Mouse (Mus musculus) hindbrain, postnatal 0 days (tissue): ENCODE results near the gene Foxred1. TPM values are rescaled to one million over a fixed set of nuclear protein-coding genes. Genes with fewer than 3 reads are reported as not detected.

Experiments used
- ATAC-seq: fragments of 200-750 bp; cut with Nextera tagmentation; 2 replicates; pipeline ENCODE4 v1.8.0; 2017; ENCODE audit warnings: mild to moderate bottlenecking, moderate TSS enrichment, moderate library complexity
- DNase-seq: peaks from one replicate; pipeline ENCODE4 v3.0.0-alpha.2; 2015; ENCODE audit warnings: low spot score
- H3K27ac ChIP-seq: fragments of 300-500 bp; sonication (generic); 2 replicates; pipeline ENCODE4 v1.5.1; 2014; ENCODE audit warnings: mild to moderate bottlenecking
- H3K27me3 ChIP-seq: fragments of 300-500 bp; sonication (generic); 2 replicates; pipeline ENCODE4 v1.6.1; 2014; ENCODE audit warnings: low read length, mixed read lengths; ENCODE audit not compliant: insufficient read depth
- H3K36me3 ChIP-seq: fragments of 300-500 bp; sonication (generic); 2 replicates; pipeline ENCODE4 v1.6.1; 2014; ENCODE audit warnings: low read length, mixed read lengths; ENCODE audit not compliant: insufficient read depth
- H3K4me1 ChIP-seq: fragments of 300-500 bp; sonication (generic); 2 replicates; pipeline ENCODE4 v1.6.1; 2014; ENCODE audit warnings: antibody characterized with exemption, low read length, mixed read lengths; ENCODE audit not compliant: insufficient read depth
- H3K4me2 ChIP-seq: fragments of 300-500 bp; sonication (generic); 2 replicates; pipeline ENCODE4 v1.6.1; 2014; ENCODE audit warnings: low read depth, mild to moderate bottlenecking, low read length, moderate library complexity, mixed read lengths
- H3K4me3 ChIP-seq: fragments of 300-500 bp; sonication (generic); 2 replicates; pipeline ENCODE4 v1.5.1; 2014; ENCODE audit warnings: low read length
- H3K9ac ChIP-seq: fragments of 300-500 bp; sonication (generic); replicated peaks from 2 replicates; pipeline ENCODE4 v1.6.1; 2014; ENCODE audit warnings: mild to moderate bottlenecking, low read length, moderate library complexity, mixed read lengths
- H3K9me3 ChIP-seq: fragments of 300-500 bp; sonication (generic); 2 replicates; pipeline ENCODE4 v1.6.1; 2016; ENCODE audit warnings: low read length, mixed read lengths
- CTCF ChIP-seq: IDR thresholded peaks from 2 replicates; pipeline ENCODE4 v1.5.1; 2016; ENCODE audit warnings: antibody characterized with exemption, control low read depth, low read depth
- WGBS: fragments of 180-500 bp; shearing (Covaris S2); extraction: QIAGEN DNeasy Blood & Tissue Kit; methylation state at CpG from one replicate; pipeline ENCODE4 v1.1.7; 2014; 5-methylcytosine and 5-hydroxymethylcytosine counted together
- polyA plus RNA-seq: library from polyadenylated mRNA; unstranded; fragments of >200 nt; fragmentation: Nextera tagmentation; extraction: Ambion mirVana; gene quantifications from 2 replicates; pipeline ENCODE4 v1.2.1, GENCODE M21; 2015
- total RNA-seq: library from RNA; depleted of rRNA; stranded (reverse); fragments of >200 nt; gene quantifications from 2 replicates; pipeline ENCODE4 v1.2.3, GENCODE M21; 2014

Gene Foxred1
- total and polyA plus RNA-seq, 2 experiments from 2014 or later, result 31.4 to 47.5 TPM

DNA sequence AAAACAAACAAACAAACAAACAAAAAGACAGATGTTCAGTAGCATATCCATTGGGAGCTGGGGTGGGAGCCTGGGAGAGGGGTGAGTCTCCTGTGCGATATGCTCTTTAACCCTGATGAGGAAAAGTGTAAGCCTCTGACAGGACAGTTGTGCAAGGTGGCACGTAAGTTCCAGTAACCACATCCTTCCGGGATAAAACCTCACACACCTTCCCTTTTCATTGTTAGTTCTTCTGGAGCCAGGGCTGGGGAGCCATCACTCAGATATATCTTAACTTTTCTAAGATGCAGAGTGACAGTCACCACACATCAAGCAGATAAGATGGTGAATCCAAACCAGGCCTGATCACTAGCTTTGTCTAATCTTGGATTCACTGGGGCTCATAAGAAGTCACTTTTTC is 16.8 kb downstream of the Foxred1 start:
- no peak for DNase-seq
- ATAC-seq, result no peak
- TF ChIP-seq CTCF, result no peak
- no peak overlapping the region for H3K4me3 ChIP-seq
- H3K9me3 ChIP-seq, result no peaks in the 10 kb centered on the region
- H3K27me3 ChIP-seq, result no peaks in the 10 kb centered on the region
- H3K9ac ChIP-seq, result no peak overlapping the region
- no peaks in the 10 kb centered on the region for H3K36me3 ChIP-seq
- H3K4me2 ChIP-seq, result no peak overlapping the region
- no peaks in the 10 kb centered on the region; the same call in 1 of the 2 replicates for H3K4me1 ChIP-seq
- H3K27ac ChIP-seq, result no peak overlapping the region
- 99% methylated on average over 3 of the region's 3 CpGs for WGBS

DNA sequence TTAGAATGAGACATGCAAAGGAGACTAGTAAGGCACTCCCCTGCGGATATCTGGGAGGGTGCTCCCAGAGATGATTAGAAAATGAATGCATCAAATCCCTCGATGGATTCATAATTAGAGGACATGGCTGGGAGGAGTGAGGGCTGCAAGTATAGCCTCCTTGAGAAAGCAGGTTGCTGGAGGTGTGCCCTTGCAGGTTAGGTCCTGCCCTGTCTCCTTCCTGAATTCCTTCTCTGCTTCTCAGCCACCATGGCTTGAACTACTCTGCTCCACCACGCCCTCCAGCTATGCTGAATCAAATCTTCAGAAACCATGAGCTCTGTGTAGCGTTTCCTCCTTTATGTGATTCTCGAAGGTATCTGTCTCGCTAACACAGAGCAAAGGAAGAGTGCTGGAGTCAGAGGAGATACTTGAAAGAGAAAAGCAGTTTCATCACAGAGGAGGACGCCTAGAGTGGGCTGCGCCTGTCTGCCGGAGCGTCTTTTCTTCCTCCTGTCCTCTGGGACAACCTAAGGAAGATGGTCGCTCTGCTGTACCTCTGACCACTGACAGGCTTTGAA is 17.8 kb downstream of the Foxred1 start:
- H3K4me1 ChIP-seq, result no peaks in the 10 kb centered on the region; the same call in 1 of the 2 replicates
- WGBS, result 72% methylated on average over 11 of the region's 11 CpGs
- no peak overlapping the region for H3K9ac ChIP-seq
- no peak overlapping the region for H3K4me2 ChIP-seq
- H3K4me3 ChIP-seq, result no peak overlapping the region
- no peaks in the 10 kb centered on the region for H3K36me3 ChIP-seq
- TF ChIP-seq CTCF, result no peak
- H3K9me3 ChIP-seq, result no peaks in the 10 kb centered on the region
- no peaks in the 10 kb centered on the region for H3K27me3 ChIP-seq
- no peak overlapping the region for H3K27ac ChIP-seq
- DNase-seq, result no peak
- no peak for ATAC-seq

DNA sequence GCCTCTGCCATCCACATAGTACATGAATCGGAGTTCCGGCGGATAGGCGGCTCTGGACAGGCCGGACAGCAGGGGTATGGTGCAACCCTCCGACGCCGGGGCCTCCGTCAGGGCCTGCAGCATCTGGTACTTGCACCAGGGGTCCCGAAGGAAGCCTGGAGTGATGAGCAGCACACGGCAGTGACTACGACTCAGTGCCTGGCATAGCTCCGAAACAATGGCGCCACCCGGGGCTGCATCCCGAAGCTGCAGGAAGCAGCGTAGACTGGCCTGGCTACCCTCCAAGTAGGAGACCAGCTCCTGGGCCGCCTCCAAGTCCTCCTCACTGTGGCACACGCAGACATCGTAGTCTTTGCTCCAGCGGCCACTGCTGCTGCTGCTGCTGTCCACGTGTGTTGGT is 22.2 kb downstream of the Foxred1 start:
- no peaks in the 10 kb centered on the region for H3K36me3 ChIP-seq
- no peak overlapping the region for H3K27ac ChIP-seq
- peak; percentile 68 for ATAC-seq
- DNase-seq, result peak; percentile 79
- H3K27me3 ChIP-seq, result no peaks in the 10 kb centered on the region
- H3K4me2 ChIP-seq, result peak overlapping the region; percentile 42
- 36% methylated on average over 22 of the region's 22 CpGs for WGBS
- no peaks in the 10 kb centered on the region; the same call in 1 of the 2 replicates for H3K4me1 ChIP-seq
- no peaks in the 10 kb centered on the region for H3K9me3 ChIP-seq
- peak; percentile 37 for TF ChIP-seq CTCF
- no peak overlapping the region for H3K4me3 ChIP-seq
- no peak overlapping the region for H3K9ac ChIP-seq

DNA sequence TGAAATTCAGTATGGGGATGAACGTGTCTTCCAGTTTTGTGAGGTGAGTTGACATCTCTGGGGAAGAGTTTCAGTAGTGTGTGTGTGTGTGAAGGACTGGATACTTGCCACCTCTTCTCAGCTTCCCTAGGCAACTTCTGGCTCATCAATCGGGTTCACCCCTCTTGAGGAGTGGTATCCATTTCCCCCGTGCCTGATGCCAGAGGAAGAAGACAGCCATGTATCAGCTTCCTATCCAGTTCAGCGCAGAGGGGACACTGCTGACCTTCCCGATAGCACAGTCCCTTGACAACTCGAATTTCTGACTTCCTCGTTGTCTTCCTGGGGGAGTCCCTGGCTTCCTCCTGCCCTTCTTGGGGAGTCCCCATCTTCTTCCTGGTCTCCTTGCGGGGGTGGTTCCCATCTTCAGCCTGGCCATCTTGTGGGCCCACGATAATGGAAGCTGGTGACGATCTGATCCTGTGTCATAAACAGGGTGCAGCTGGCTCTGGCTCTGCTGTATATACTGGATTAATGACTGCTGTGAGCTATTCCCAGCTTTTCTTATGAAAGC is 23.4 kb downstream of the Foxred1 start:
- Histone ChIP-seq H3K27me3 (no peaks in the 10 kb centered on the region), H3K9me3 (no peaks in the 10 kb centered on the region), H3K4me3 (no peak overlapping the region), H3K36me3 (no peaks in the 10 kb centered on the region), H3K4me2 (no peak overlapping the region), H3K9ac (no peak overlapping the region), H3K4me1 (no peaks in the 10 kb centered on the region; the same call in 1 of the 2 replicates), H3K27ac (no peak overlapping the region)
- TF ChIP-seq CTCF, result no peak
- 89% methylated on average over 10 of the region's 10 CpGs for WGBS
- ATAC-seq (no peak), DNase-seq (no peak)

DNA sequence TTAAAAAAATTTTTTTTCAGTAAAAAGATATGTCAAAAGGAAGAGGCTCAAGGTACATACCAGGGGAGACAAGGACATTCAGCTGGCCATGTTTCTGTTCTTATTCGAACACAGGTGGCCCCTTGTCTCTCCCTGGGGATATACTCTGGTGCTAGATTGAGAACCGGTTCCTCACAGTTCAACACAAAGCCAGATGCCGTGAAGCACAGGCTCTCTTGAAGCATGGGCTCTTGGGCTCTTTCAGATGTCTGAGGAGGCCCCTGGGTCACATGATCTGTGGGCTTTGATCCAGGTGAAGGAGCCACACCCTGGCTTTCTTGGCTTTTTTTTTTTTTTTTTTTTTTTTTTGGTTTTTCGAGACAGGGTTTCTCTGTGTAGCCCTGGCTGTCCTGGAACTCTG is 24.4 kb downstream of the Foxred1 start:
- no peak for TF ChIP-seq CTCF
- Histone ChIP-seq H3K9me3 (no peaks in the 10 kb centered on the region), H3K4me3 (no peak overlapping the region), H3K27ac (no peak overlapping the region), H3K4me1 (no peaks in the 10 kb centered on the region; the same call in 1 of the 2 replicates), H3K36me3 (no peaks in the 10 kb centered on the region), H3K27me3 (no peaks in the 10 kb centered on the region), H3K9ac (no peak overlapping the region), H3K4me2 (no peak overlapping the region)
- 90% methylated on average over 3 of the region's 4 CpGs for WGBS
- ATAC-seq, result no peak
- DNase-seq, result no peak

DNA sequence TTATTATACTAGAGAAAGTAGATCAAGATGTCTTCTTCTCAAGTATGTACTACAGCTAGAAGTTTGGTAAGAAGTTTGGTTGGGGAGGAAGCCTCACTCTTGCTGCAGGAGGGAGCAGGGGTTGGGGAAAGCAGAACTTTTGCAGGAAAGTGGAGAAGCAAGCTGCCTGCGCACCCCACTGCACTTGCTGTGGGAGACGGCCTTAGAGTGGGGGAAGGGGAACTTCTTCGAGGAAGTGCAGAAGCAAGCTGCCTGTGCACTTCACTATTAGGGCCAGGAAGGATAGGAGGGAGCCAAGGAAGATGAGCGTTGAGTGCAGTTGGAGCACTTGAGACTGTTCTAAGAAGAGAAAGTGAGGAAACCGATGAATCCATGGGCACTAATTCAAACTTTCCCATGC is 27.5 kb downstream of the Foxred1 start:
- no peak for TF ChIP-seq CTCF
- no peaks in the 10 kb centered on the region for H3K27me3 ChIP-seq
- H3K9ac ChIP-seq, result no peak overlapping the region
- no peak for ATAC-seq
- WGBS, result 72% methylated on average over 5 of the region's 5 CpGs
- H3K36me3 ChIP-seq, result no peaks in the 10 kb centered on the region
- H3K9me3 ChIP-seq, result no peaks in the 10 kb centered on the region
- H3K4me2 ChIP-seq, result no peak overlapping the region
- H3K27ac ChIP-seq, result no peak overlapping the region
- H3K4me1 ChIP-seq, result no peaks in the 10 kb centered on the region
- no peak overlapping the region for H3K4me3 ChIP-seq
- DNase-seq, result no peak

DNA sequence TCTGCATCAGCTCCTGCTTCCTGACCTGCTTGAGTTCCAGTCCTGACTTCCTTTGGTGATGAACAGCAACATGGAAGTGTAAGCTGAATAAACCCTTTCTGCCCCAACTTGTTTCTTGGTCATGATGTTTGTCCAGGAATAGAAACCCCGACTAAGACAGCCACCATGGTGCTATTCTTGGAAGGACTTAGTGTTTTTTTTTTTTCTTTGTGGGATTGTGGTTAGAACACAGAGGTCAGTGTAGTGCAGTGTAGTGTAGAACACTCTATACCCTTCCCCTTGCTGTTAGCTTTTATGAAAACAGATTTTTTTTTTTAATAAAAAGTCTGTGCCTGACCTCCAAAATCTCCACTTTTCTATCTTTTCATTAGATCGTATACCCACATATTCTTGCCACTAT is 28.0 kb downstream of the Foxred1 start:
- no peak for DNase-seq
- TF ChIP-seq CTCF, result no peak
- 86% methylated on average over 2 of the region's 2 CpGs for WGBS
- no peaks in the 10 kb centered on the region for H3K36me3 ChIP-seq
- no peak overlapping the region for H3K9ac ChIP-seq
- H3K9me3 ChIP-seq, result no peaks in the 10 kb centered on the region
- no peak overlapping the region for H3K4me3 ChIP-seq
- no peak overlapping the region for H3K27ac ChIP-seq
- H3K4me1 ChIP-seq, result no peaks in the 10 kb centered on the region
- H3K27me3 ChIP-seq, result no peaks in the 10 kb centered on the region
- ATAC-seq, result no peak
- H3K4me2 ChIP-seq, result no peak overlapping the region
